In the genomic region with DNA sequence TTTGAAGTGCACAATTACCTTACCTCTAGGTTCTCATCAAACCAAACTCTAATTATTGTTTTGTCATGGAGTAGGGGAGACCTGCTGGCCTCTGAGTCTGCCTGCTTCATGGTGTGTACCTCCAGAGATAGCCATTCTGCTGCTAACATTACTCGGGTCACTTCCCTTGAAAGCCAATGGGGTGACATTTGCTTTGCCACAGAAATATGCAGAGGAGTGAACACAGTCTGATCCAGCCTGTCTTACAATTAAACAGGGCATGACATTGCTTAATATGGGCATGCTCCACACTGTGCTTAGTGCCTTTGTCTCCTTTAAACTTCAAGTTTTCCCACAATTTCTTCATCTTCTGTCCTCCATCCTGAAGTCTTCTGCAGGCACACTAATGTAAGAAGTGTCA, we compare ENCODE assay signal across 26 mouse cellular contexts.
DNase-seq lines count a peak whose midpoint lies in the region; ATAC-seq lines count a peak whose summit lies in the region.
"Had no signal": no experiment of that assay in that cellular context is flagged by ENCODE, and none has a peak within 500 bp of the region (broad histone marks: within the 10 kb centered on the region; RNA-seq: fewer than 3 reads in every experiment).

No protein-coding gene starts in this region.

- no peak for DNase-seq in embryonic facial prominence, embryonic 10.5 days (ENCODE audit: low spot score)
- DNase-seq in kidney, postnatal 36 days: no peak
- peak; percentile 25 for DNase-seq in embryonic facial prominence, embryonic 14.5 days (ENCODE audit: low spot score)
- DNase-seq: adrenal gland, adult 8-10 months; adrenal gland, postnatal 25 days; B cell, adult 2 months; cerebellum, adult 11-12 months; cerebellum, adult 8-10 months; cerebellum, postnatal 10 days; cerebellum, postnatal 36 days; gastrocnemius, postnatal 25 days; heart, adult 18-20 months had no signal

- ATAC-seq in embryonic facial prominence, embryonic 12.5 days (ENCODE audit: insufficient number of reproducible peaks, insufficient read depth, low FRiP score, low TSS enrichment): peak; percentile 81; the same call in 1 of the 2 replicates
- ATAC-seq in kidney, embryonic 16.5 days (ENCODE audit: low FRiP score, low TSS enrichment): peak; percentile 73
- ATAC-seq in embryonic facial prominence, embryonic 14.5 days (ENCODE audit: low read depth): peak; percentile 71; the same call in 1 of the 2 replicates
- no peak for ATAC-seq in heart, embryonic 11.5 days (replicated peaks; ENCODE audit: insufficient number of reproducible peaks, low FRiP score, low TSS enrichment)
- ATAC-seq in forebrain, embryonic 13.5 days: no peak
- ATAC-seq: activated CD4-positive, CD25-positive, alpha-beta regulatory T cell, adult 4 months; forebrain, embryonic 15.5 days; hindbrain, embryonic 16.5 days; inflammation-experienced regulatory T-cells, adult 6 months; intestine, embryonic 16.5 days had no signal

- no peak overlapping the region for H3K4me2 ChIP-seq in embryonic facial prominence, embryonic 12.5 days (replicated peaks)
- H3K4me2 ChIP-seq in kidney, embryonic 16.5 days (replicated peaks; ENCODE audit: low read depth, low read length): no peak overlapping the region
- no peak overlapping the region for H3K4me2 ChIP-seq in embryonic facial prominence, embryonic 14.5 days (ENCODE audit: low read depth, low read length)
- H3K4me2 ChIP-seq in heart, embryonic 11.5 days: no peak overlapping the region
- no peak overlapping the region for H3K4me2 ChIP-seq in forebrain, embryonic 13.5 days
- H3K4me2 ChIP-seq: embryonic facial prominence, embryonic 15.5 days; forebrain, embryonic 15.5 days; hindbrain, embryonic 13.5 days had no signal

- no peak overlapping the region for H3K4me3 ChIP-seq in embryonic facial prominence, embryonic 12.5 days
- no peak overlapping the region for H3K4me3 ChIP-seq in embryonic facial prominence, embryonic 10.5 days
- no peak overlapping the region for H3K4me3 ChIP-seq in kidney, embryonic 16.5 days (ENCODE audit: low read length)
- H3K4me3 ChIP-seq in embryonic facial prominence, embryonic 14.5 days (ENCODE audit: low read depth, low read length): no peak overlapping the region
- H3K4me3 ChIP-seq in heart, embryonic 11.5 days (ENCODE audit: low read depth, low read length): no peak overlapping the region
- no peak overlapping the region for H3K4me3 ChIP-seq in forebrain, embryonic 13.5 days
- H3K4me3 ChIP-seq: embryonic facial prominence, embryonic 15.5 days; forebrain, embryonic 15.5 days; heart, embryonic 10.5 days; hindbrain, embryonic 13.5 days had no signal

- H3K9ac ChIP-seq in embryonic facial prominence, embryonic 12.5 days: no peak overlapping the region
- no peak overlapping the region for H3K9ac ChIP-seq in kidney, embryonic 16.5 days (replicated peaks; ENCODE audit: low read length)
- no peak overlapping the region for H3K9ac ChIP-seq in embryonic facial prominence, embryonic 14.5 days (ENCODE audit: low read depth, low read length)
- no peak overlapping the region for H3K9ac ChIP-seq in heart, embryonic 11.5 days (ENCODE audit: low read depth, low read length)
- no peak overlapping the region for H3K9ac ChIP-seq in forebrain, embryonic 13.5 days
- H3K9ac ChIP-seq: embryonic facial prominence, embryonic 15.5 days; forebrain, embryonic 15.5 days; hindbrain, embryonic 13.5 days had no signal

- no peaks in the 10 kb centered on the region for H3K4me1 ChIP-seq in embryonic facial prominence, embryonic 12.5 days
- H3K4me1 ChIP-seq in embryonic facial prominence, embryonic 10.5 days: no peaks in the 10 kb centered on the region
- peaks cover 1% of the 10 kb centered on the region; the same call in 1 of the 2 replicates for H3K4me1 ChIP-seq in kidney, embryonic 16.5 days (ENCODE audit: insufficient read depth, low read length)
- no peaks in the 10 kb centered on the region for H3K4me1 ChIP-seq in embryonic facial prominence, embryonic 14.5 days (ENCODE audit: control insufficient read depth, insufficient read depth, low read length)
- H3K4me1 ChIP-seq in heart, embryonic 11.5 days (ENCODE audit: control insufficient read depth, insufficient read depth, low read length): no peaks in the 10 kb centered on the region
- H3K4me1 ChIP-seq in forebrain, embryonic 13.5 days: no peaks in the 10 kb centered on the region
- H3K4me1 ChIP-seq: embryonic facial prominence, embryonic 15.5 days; forebrain, embryonic 15.5 days; heart, embryonic 10.5 days; hindbrain, embryonic 13.5 days had no signal

- no peak overlapping the region for H3K27ac ChIP-seq in embryonic facial prominence, embryonic 12.5 days
- H3K27ac ChIP-seq in embryonic facial prominence, embryonic 10.5 days (replicated peaks): no peak overlapping the region
- H3K27ac ChIP-seq in kidney, embryonic 16.5 days (ENCODE audit: low read length): no peak overlapping the region
- no peak overlapping the region for H3K27ac ChIP-seq in embryonic facial prominence, embryonic 14.5 days (replicated peaks; ENCODE audit: low read depth, low read length)
- no peak overlapping the region for H3K27ac ChIP-seq in heart, embryonic 11.5 days (ENCODE audit: low read depth, low read length)
- H3K27ac ChIP-seq in forebrain, embryonic 13.5 days: no peak overlapping the region
- H3K27ac ChIP-seq: embryonic facial prominence, embryonic 15.5 days; forebrain, embryonic 15.5 days; heart, embryonic 10.5 days; hindbrain, embryonic 13.5 days had no signal

- WGBS in embryonic facial prominence, embryonic 12.5 days: 83% methylated on average over 1 of the region's 1 CpGs
- 82% methylated on average over 1 of the region's 1 CpGs for WGBS in embryonic facial prominence, embryonic 10.5 days
- WGBS in kidney, embryonic 16.5 days: 72% methylated on average over 1 of the region's 1 CpGs
- 78% methylated on average over 1 of the region's 1 CpGs for WGBS in embryonic facial prominence, embryonic 14.5 days
- WGBS in heart, embryonic 11.5 days (ENCODE audit: insufficient replicate concordance): 84% methylated on average over 1 of the region's 1 CpGs
- WGBS in forebrain, embryonic 13.5 days: 68% methylated on average over 1 of the region's 1 CpGs

- H3K27me3 ChIP-seq in embryonic facial prominence, embryonic 12.5 days: no peaks in the 10 kb centered on the region
- H3K27me3 ChIP-seq in embryonic facial prominence, embryonic 10.5 days (replicated peaks; ENCODE audit: low read depth, poor library complexity, severe bottlenecking): no peaks in the 10 kb centered on the region
- no peaks in the 10 kb centered on the region for H3K27me3 ChIP-seq in kidney, embryonic 16.5 days (ENCODE audit: insufficient read depth, low read length)
- H3K27me3 ChIP-seq in embryonic facial prominence, embryonic 14.5 days (replicated peaks; ENCODE audit: control insufficient read depth, insufficient read depth, low read length): no peaks in the 10 kb centered on the region
- no peaks in the 10 kb centered on the region for H3K27me3 ChIP-seq in heart, embryonic 11.5 days (ENCODE audit: control insufficient read depth, insufficient read depth, low read length)
- no peaks in the 10 kb centered on the region for H3K27me3 ChIP-seq in forebrain, embryonic 13.5 days
- H3K27me3 ChIP-seq: CH12.LX; embryonic facial prominence, embryonic 15.5 days; forebrain, embryonic 15.5 days; hindbrain, embryonic 13.5 days had no signal

- H3K36me3 ChIP-seq in embryonic facial prominence, embryonic 12.5 days: no peaks in the 10 kb centered on the region
- H3K36me3 ChIP-seq in embryonic facial prominence, embryonic 10.5 days (replicated peaks): no peaks in the 10 kb centered on the region
- H3K36me3 ChIP-seq in kidney, embryonic 16.5 days (ENCODE audit: insufficient read depth, low read length): 0 out of 2 replicates have a peak, but pooled peaks cover 8% of the 10 kb centered on the region
- no peaks in the 10 kb centered on the region for H3K36me3 ChIP-seq in embryonic facial prominence, embryonic 14.5 days (ENCODE audit: control insufficient read depth, insufficient read depth, low read length)
- H3K36me3 ChIP-seq in heart, embryonic 11.5 days (ENCODE audit: control insufficient read depth, insufficient read depth, low read length): no peaks in the 10 kb centered on the region
- H3K36me3 ChIP-seq in forebrain, embryonic 13.5 days (ENCODE audit: poor library complexity, severe bottlenecking): no peaks in the 10 kb centered on the region
- H3K36me3 ChIP-seq: embryonic facial prominence, embryonic 15.5 days; forebrain, embryonic 15.5 days; G1E; heart, embryonic 10.5 days; hindbrain, embryonic 13.5 days had no signal

- H3K9me3 ChIP-seq in embryonic facial prominence, embryonic 12.5 days: no peaks in the 10 kb centered on the region
- no peaks in the 10 kb centered on the region for H3K9me3 ChIP-seq in embryonic facial prominence, embryonic 10.5 days
- H3K9me3 ChIP-seq in kidney, embryonic 16.5 days (ENCODE audit: low read length): peaks cover 6% of the 10 kb centered on the region; the same call in 1 of the 2 replicates
- no peaks in the 10 kb centered on the region for H3K9me3 ChIP-seq in embryonic facial prominence, embryonic 14.5 days (ENCODE audit: control insufficient read depth, low read length)
- no peaks in the 10 kb centered on the region for H3K9me3 ChIP-seq in heart, embryonic 11.5 days (replicated peaks; ENCODE audit: control insufficient read depth, low read length)
- no peaks in the 10 kb centered on the region for H3K9me3 ChIP-seq in forebrain, embryonic 13.5 days (replicated peaks)
- H3K9me3 ChIP-seq: embryonic facial prominence, embryonic 15.5 days; forebrain, embryonic 15.5 days; heart, embryonic 10.5 days; hindbrain, embryonic 13.5 days had no signal

Comparison
In these comparisons a context has a peak if more than half of its experiments do, and no peak if none do; other contexts are left out.
1. ATAC-seq: peak in embryonic facial prominence, embryonic 12.5 days (single experiment), kidney, embryonic 16.5 days (single experiment) and embryonic facial prominence, embryonic 14.5 days (single experiment); none in heart, embryonic 11.5 days (single experiment) and forebrain, embryonic 13.5 days (single experiment).